Mouse (Mus musculus) ovary, postnatal 14 days (tissue): Measurements from ENCODE around the gene Gm10591.
"Not testable (repeated sequence)": the region's sequence is repeated elsewhere in the genome, so short reads cannot be mapped to it uniquely, and the experiment has no call there.

Experiments
- DNase-seq: peaks from one replicate; pipeline ENCODE4 v3.0.0; 2022; ENCODE audit warnings: low spot score

Gene Gm10591

DNA sequence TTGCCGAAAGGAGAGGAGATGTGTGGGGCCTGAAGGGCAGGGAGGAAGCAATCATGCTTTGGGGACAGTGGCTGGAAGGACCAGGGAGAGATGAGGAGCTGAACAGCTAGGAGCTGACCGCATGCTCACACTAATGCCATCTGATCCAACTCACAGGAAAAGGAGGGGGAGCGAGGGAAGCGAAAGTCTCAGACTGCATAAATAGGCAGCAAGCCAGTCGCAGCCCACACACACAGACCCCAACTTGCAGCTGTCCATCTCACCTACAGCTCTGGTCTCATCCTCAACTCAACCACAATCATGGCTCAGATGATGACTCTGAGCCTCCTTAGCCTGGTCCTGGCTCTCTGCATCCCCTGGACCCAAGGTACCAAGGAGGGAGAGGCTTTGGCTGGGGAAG, at the start of gene Gm10591:
Gene Gm10591 (plus strand): TSS at position 301 of the 400 bp plus-strand sequence.
- DNase-seq, result not testable (repeated sequence)

DNA sequence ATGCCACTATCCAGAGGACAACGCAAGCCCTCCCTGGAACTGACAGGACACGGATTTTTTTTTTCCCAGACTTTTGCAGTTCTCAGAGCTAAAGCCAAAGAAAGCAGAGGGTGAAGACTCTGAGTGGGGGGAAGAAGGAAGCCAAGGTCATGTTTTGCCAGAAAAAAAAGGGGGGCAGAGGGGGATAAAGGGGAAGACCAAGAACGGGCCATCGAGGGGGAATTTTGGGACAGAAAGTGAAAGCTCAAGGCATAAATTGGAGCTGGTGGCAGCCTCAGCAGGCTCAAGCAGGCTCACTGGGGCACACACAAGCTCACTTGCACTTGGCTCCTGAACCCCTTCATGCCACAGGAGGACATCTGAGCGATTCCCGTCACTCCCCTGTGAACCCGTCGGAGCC, 17.4 kb downstream of the Gm10591 start, which contains the start of gene Gm2564:
Gene Gm2564 (plus strand): TSS at position 301 of the 400 bp plus-strand sequence.
- DNase-seq, result not testable (repeated sequence)

DNA sequence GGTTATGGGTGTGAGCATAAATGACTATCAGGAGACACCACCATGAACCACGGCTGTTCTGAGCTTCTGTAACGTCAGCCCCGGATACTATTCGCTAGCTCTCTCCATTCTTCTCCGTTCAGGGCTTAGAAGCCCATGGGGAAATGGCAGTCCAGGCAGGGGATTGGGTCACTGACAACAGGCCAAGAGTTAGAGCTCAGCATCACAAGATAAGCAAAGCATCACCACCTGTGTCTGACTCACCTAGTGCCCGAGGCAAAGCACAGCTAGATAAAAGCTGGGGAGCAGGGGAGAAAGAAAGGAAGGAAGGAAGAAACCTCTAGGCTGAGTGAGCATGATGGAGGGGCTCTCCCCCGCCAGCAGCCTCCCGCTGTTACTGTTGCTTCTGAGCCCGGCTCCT, 43.0 kb downstream of the Gm10591 start, which contains the start of gene Ccl27b:
Gene Ccl27b (plus strand): TSS at position 301 of the 400 bp plus-strand sequence.
- DNase-seq, result not testable (repeated sequence)

DNA sequence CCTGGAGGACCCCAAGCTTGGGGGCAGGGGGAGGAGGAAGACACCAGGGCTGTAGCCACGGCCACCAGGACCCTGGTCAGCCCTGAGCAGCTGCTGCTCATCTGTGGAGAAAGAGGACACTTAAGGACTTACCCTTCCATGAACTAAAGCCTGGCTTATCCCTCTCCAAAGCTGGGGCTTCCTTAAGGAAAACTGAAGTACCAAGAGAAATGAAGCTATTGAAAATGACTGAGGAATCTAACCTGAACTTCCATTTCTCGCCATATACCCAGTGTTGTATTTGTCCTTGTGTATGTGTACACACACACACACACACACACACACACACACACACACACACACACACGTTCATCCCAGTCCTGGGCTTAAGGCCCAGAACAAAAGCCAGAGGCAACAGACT, 49.8 kb downstream of the Gm10591 start, which contains the start of gene Il11ra2:
Gene Il11ra2 (minus strand): TSS at position 101 of the 400 bp plus-strand sequence.
- not testable (repeated sequence) for DNase-seq
